Mouse (Mus musculus) myocyte (in vitro differentiated cells): ENCODE data around the gene Cd2bp2. TPM values are rescaled to one million over a fixed set of nuclear protein-coding genes. Genes with fewer than 3 reads are reported as not detected.

Experiments
- H3K27me3 ChIP-seq: one replicate; pipeline ENCODE4 v1.6.1; 2011; ENCODE audit not compliant: control insufficient read depth, insufficient read depth, insufficient read length
- H3K36me3 ChIP-seq: one replicate; pipeline ENCODE4 v1.6.1; 2011; ENCODE audit not compliant: control insufficient read depth, insufficient read depth
- H3K4me2 ChIP-seq: one replicate; pipeline ENCODE4 v1.6.1; 2011; ENCODE audit warnings: low read depth, control low read depth
- H3K4me3 ChIP-seq: one replicate; pipeline ENCODE4 v1.5.1; 2011; ENCODE audit warnings: mild to moderate bottlenecking, control low read depth, moderate library complexity
- H3K79me2 ChIP-seq: one replicate; pipeline ENCODE4 v1.6.1; 2011; ENCODE audit not compliant: control insufficient read depth, insufficient read depth
- H3ac ChIP-seq: one replicate; pipeline ENCODE4 v1.6.1; 2011; ENCODE audit not compliant: control insufficient read depth, insufficient read length
- CEBPB ChIP-seq: IDR thresholded peaks from 2 replicates; pipeline ENCODE4 v1.6.1; 2011; ENCODE audit warnings: mild to moderate bottlenecking, moderate library complexity; ENCODE audit not compliant: poor library complexity, insufficient read depth, severe bottlenecking
- E2F4 ChIP-seq: IDR thresholded peaks from one replicate; pipeline ENCODE4 v1.6.1; 2011; ENCODE audit warnings: mild to moderate bottlenecking, control low read depth, moderate library complexity; ENCODE audit not compliant: insufficient read depth
- MAX ChIP-seq: IDR thresholded peaks from one replicate; pipeline ENCODE4 v1.6.1; 2011; ENCODE audit warnings: low read depth, mild to moderate bottlenecking, control low read depth
- MYOD1 ChIP-seq, 3 experiments: IDR thresholded peaks; one replicate each; pipeline ENCODE4 v1.6.1; 2011; ENCODE audit warnings: control low read depth in 2 of 3, low read depth in 2 of 3, mild to moderate bottlenecking in 2 of 3, moderate library complexity in 1 of 3; ENCODE audit not compliant: insufficient read length in 2 of 3, control insufficient read depth in 1 of 3
- MYOG ChIP-seq, 3 experiments: IDR thresholded peaks; one replicate each; pipeline ENCODE4 v1.6.1; 2011; ENCODE audit warnings: control low read depth in 2 of 3, low read depth in 2 of 3, mild to moderate bottlenecking in 2 of 3; ENCODE audit not compliant: insufficient read length in 2 of 3, control insufficient read depth in 1 of 3, insufficient read depth in 1 of 3
- POLR2A ChIP-seq: IDR thresholded peaks from one replicate; pipeline ENCODE4 v1.6.1; 2011; ENCODE audit warnings: low read depth, mild to moderate bottlenecking, control low read depth, moderate library complexity; ENCODE audit not compliant: insufficient read length
- POLR2AphosphoS2 ChIP-seq: IDR thresholded peaks from one replicate; pipeline ENCODE4 v1.6.1; 2011; ENCODE audit warnings: low read depth, control low read depth; ENCODE audit not compliant: insufficient read length
- REST ChIP-seq: IDR thresholded peaks from one replicate; pipeline ENCODE4 v1.6.1; 2011; ENCODE audit warnings: mild to moderate bottlenecking, control low read depth, moderate library complexity; ENCODE audit not compliant: insufficient read depth, insufficient read length
- SRF ChIP-seq: IDR thresholded peaks from one replicate; pipeline ENCODE4 v1.6.1; 2011; ENCODE audit warnings: low read depth; ENCODE audit not compliant: control insufficient read depth, insufficient read length
- TCF12 ChIP-seq: IDR thresholded peaks from one replicate; pipeline ENCODE4 v1.6.1; 2011; ENCODE audit warnings: mild to moderate bottlenecking, control low read depth; ENCODE audit not compliant: poor library complexity, insufficient read depth, severe bottlenecking
- TCF3 ChIP-seq: IDR thresholded peaks from one replicate; pipeline ENCODE4 v1.6.1; 2011; ENCODE audit warnings: low read depth, control low read depth; ENCODE audit not compliant: insufficient read length
- USF1 ChIP-seq: IDR thresholded peaks from one replicate; pipeline ENCODE4 v1.6.1; 2011; ENCODE audit warnings: low read depth, mild to moderate bottlenecking, control low read depth, moderate library complexity
- polyA plus RNA-seq: library from polyadenylated mRNA; unstranded; fragments of >200 nt; fragmentation: generic; extraction: Trizol; gene quantifications from one replicate; pipeline ENCODE4 v1.2.1, GENCODE M21; 2012; ENCODE audit warnings: missing spikeins

Gene Cd2bp2
- polyA plus RNA-seq, 1 experiment, result 58.3 TPM

DNA sequence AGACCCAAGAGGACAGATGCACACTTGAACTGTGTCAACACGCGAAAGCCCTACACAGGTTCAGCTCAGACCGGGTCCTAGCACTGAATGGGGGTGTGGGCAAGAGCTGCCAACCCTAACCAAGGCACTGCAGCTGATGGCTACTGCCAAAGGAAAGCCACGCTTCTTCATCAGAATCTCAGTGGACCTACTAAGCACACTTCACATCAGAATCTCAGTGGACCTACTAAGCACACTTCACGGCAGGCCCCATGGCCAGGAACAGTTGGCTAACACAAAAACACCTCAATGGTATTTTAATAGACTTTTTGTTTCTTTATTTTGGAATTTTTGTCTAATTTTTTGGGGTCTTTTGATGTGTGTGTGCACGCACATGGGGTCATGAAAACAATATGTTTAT, 43.4 kb downstream of the Cd2bp2 start:
- H3ac ChIP-seq, result no peak overlapping the region
- H3K27me3 ChIP-seq, result no peaks in the 10 kb centered on the region
- H3K4me3 ChIP-seq, result no peak overlapping the region
- no peak overlapping the region for H3K4me2 ChIP-seq
- no peaks in the 10 kb centered on the region for H3K79me2 ChIP-seq
- TF ChIP-seq CEBPB, result no peak
- TF ChIP-seq POLR2A, result no peak
- TF ChIP-seq TCF12, result no peak
- no peak for TF ChIP-seq SRF
- no peaks in the 10 kb centered on the region for H3K36me3 ChIP-seq

DNA sequence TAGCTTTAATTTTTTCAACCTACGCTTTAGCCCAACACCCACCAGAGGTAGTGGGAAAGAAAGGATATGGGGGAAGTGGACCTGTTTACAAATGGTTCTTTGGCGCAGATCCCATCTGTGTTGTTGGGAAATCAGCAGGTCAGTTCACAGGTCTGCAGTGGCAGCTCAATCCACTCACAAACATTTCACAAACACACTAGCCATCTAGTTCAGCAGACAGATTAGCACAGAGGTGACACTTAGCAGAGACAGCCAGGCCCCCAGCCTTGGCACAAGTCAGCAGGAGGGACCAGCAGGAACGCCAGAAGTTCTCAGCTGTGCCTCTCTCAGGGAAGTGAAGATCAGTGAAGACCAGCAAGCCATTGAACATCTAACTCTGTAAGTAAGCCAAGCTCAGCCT, 47.9 kb downstream of the Cd2bp2 start:
- Histone ChIP-seq H3K4me3 (no peak overlapping the region), H3ac (no peak overlapping the region), H3K27me3 (no peaks in the 10 kb centered on the region), H3K4me2 (no peak overlapping the region), H3K36me3 (no peaks in the 10 kb centered on the region), H3K79me2 (no peaks in the 10 kb centered on the region)
- no peak for TF ChIP-seq USF1
- no peak for TF ChIP-seq MAX
- TF ChIP-seq SRF, result no peak
- TF ChIP-seq REST, result no peak
- no peak for TF ChIP-seq TCF3
- TF ChIP-seq MYOD1 (IDR thresholded peaks at IDR 0.05; ENCODE audit: control insufficient read depth in 1 of 3, insufficient read length in 2 of 3, low read depth in 2 of 3), result no peak
- no peak for TF ChIP-seq POLR2A
- TF ChIP-seq MYOG (IDR thresholded peaks at IDR 0.05; ENCODE audit: control insufficient read depth in 1 of 3, insufficient read depth in 1 of 3, insufficient read length in 2 of 3, low read depth in 2 of 3), result no peak
- TF ChIP-seq E2F4, result no peak
- TF ChIP-seq CEBPB, result no peak
- no peak for TF ChIP-seq TCF12
- TF ChIP-seq POLR2AphosphoS2, result no peak

DNA sequence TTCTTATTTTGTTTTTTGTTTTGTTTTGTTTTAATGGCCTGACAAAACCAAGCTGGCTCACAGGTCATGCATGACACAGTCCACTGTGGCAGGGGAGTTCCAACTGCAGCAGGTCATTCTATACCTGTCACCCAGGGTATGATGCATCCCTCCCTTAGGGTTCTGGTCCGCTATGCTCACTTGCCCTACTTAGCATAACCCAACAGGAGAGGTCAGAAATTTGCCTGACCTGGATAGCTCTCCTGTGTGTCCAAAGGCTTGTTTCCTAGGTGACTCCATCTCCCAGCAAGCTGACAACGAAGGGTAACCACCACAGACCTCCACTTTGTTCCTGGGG, 49.6 kb downstream of the Cd2bp2 start:
- Histone ChIP-seq H3K27me3 (no peaks in the 10 kb centered on the region), H3K36me3 (no peaks in the 10 kb centered on the region), H3K4me3 (no peak overlapping the region), H3K79me2 (no peaks in the 10 kb centered on the region), H3ac (no peak overlapping the region), H3K4me2 (no peak overlapping the region)
- TF ChIP-seq SRF, result no peak
- no peak for TF ChIP-seq POLR2AphosphoS2
- no peak for TF ChIP-seq MAX
- TF ChIP-seq CEBPB, result no peak
- no peak for TF ChIP-seq USF1
- no peak for TF ChIP-seq POLR2A
- no peak for TF ChIP-seq E2F4
- TF ChIP-seq TCF12, result no peak
- no peak for TF ChIP-seq MYOG (IDR thresholded peaks at IDR 0.05; ENCODE audit: control insufficient read depth in 1 of 3, insufficient read depth in 1 of 3, insufficient read length in 2 of 3, low read depth in 2 of 3)
- TF ChIP-seq MYOD1 (IDR thresholded peaks at IDR 0.05; ENCODE audit: control insufficient read depth in 1 of 3, insufficient read length in 2 of 3, low read depth in 2 of 3), result no peak
- TF ChIP-seq TCF3, result no peak
- no peak for TF ChIP-seq REST

DNA sequence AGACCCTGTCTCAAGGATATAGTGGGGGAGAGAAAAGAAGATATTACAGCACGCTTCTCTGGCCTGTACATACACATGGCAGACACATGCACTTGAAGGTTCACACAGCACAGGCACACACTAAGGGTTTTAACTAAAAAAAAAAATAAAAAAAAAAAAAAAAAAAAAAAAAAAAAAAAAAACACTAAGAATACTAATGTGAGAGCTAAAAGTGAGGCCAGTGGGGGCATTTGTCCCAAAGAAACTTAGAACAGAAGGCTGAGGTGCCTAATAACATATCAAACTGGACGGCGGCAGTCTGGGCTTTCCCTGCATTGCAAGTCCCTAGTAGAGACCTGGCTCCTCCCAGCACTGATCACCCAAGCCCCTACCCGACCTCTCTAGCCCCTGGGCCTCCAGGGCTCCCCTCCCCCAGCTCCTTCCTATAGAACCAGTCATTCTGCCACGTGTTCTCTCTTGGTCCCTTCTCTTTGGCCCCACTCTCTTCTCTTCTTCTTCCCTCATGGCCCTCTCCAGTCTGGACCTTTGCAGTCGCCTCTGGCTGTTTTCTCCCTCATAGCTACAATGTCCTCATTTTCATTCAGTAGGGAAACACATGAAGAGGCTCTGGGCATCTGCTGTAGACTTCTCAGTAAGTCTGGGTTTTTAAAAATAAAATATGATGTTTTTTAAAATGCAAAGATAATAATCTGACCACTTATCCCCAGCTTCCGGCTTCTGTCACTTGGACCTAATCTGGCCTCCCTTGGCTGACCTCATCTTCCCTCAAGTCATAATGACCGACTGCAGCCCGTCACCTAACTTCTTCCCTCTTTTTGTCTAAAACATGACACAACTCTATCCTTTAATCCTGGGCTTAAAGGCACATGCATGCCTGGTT, 50.2 kb downstream of the Cd2bp2 start:
- TF ChIP-seq TCF12 (no peak), POLR2AphosphoS2 (no peak), TCF3 (no peak), SRF (no peak), MYOG (IDR thresholded peaks at IDR 0.05; ENCODE audit: control insufficient read depth in 1 of 3, insufficient read depth in 1 of 3, insufficient read length in 2 of 3, low read depth in 2 of 3) (no peak), MYOD1 (IDR thresholded peaks at IDR 0.05; ENCODE audit: control insufficient read depth in 1 of 3, insufficient read length in 2 of 3, low read depth in 2 of 3) (no peak), USF1 (no peak), MAX (no peak), REST (no peak), POLR2A (no peak), CEBPB (no peak), E2F4 (no peak)
- no peaks in the 10 kb centered on the region for H3K79me2 ChIP-seq
- H3ac ChIP-seq, result no peak overlapping the region
- H3K27me3 ChIP-seq, result no peaks in the 10 kb centered on the region
- no peaks in the 10 kb centered on the region for H3K36me3 ChIP-seq
- no peak overlapping the region for H3K4me2 ChIP-seq
- H3K4me3 ChIP-seq, result no peak overlapping the region

DNA sequence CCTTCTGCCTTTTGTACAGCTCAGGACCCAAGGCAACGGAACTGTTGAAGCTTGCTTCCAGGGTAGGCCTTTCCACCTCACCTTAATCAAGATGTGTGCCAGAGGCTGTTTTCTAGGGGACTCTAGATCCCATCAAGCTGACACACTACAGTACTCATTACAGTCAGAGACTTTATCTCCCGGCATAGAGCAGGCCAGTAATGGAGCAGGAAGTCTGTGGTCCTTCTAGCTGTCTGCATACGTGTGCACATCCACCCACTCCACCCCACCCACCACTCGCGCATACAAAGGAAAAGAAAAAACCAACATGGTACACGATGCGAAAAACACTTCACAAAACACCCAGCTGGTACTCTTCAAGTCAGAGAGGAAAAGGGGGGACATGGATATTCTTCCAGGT, 51.4 kb downstream of the Cd2bp2 start:
- TF ChIP-seq MYOG (IDR thresholded peaks at IDR 0.05; ENCODE audit: control insufficient read depth in 1 of 3, insufficient read depth in 1 of 3, insufficient read length in 2 of 3, low read depth in 2 of 3), result no peak
- TF ChIP-seq SRF, result no peak
- TF ChIP-seq TCF12, result no peak
- TF ChIP-seq USF1, result no peak
- TF ChIP-seq E2F4, result no peak
- no peak for TF ChIP-seq POLR2AphosphoS2
- no peak for TF ChIP-seq POLR2A
- TF ChIP-seq CEBPB, result no peak
- TF ChIP-seq MYOD1 (IDR thresholded peaks at IDR 0.05; ENCODE audit: control insufficient read depth in 1 of 3, insufficient read length in 2 of 3, low read depth in 2 of 3), result no peak
- no peaks in the 10 kb centered on the region for H3K36me3 ChIP-seq
- no peak overlapping the region for H3K4me3 ChIP-seq
- no peaks in the 10 kb centered on the region for H3K27me3 ChIP-seq
- H3K4me2 ChIP-seq, result no peak overlapping the region
- no peaks in the 10 kb centered on the region for H3K79me2 ChIP-seq
- H3ac ChIP-seq, result no peak overlapping the region
